Mouse (Mus musculus) liver, embryonic 14.5 days (tissue): ENCODE measurements around the gene Mtmr6.

Experiments
- CTCF ChIP-seq: IDR thresholded peaks from 2 replicates; pipeline ENCODE4 v1.5.1; 2016; ENCODE audit warnings: antibody characterized with exemption, low read depth, control low read depth
- EP300 ChIP-seq: IDR thresholded peaks from 2 replicates; pipeline ENCODE4 v1.6.1; 2016; ENCODE audit warnings: antibody characterized with exemption, low read depth

DNA sequence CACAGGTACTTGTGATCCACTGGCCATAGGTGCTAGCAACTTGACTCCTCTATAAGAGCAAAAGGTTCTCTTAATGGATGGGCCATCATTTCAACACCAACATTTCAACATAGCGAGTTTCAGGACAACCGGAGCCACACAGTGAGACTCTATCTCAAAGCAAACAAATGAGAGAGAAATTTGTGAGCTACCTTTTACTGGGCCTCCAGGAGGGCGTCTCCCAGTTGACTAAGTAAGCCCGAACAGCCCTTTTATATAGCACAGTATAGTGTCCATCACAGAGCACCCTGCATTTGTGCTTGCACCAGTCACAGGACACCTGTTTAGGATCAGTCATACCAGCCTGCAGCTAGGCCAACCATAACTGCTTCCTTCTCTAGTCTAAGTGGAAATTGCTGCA, 7.9 kb upstream of the Mtmr6 start:
- TF ChIP-seq EP300 (no peak), CTCF (no peak)
